Mouse (Mus musculus) midbrain, embryonic 13.5 days (tissue): ENCODE measurements around the gene Sema3f. TPM values are rescaled to one million over a fixed set of nuclear protein-coding genes. Genes with fewer than 3 reads are reported as not detected.

ENCODE experiments used
- ATAC-seq: fragments of 200-750 bp; cut with Nextera tagmentation; 2 replicates; pipeline ENCODE4 v1.8.0; 2017; ENCODE audit warnings: mild to moderate bottlenecking, moderate TSS enrichment, moderate library complexity
- H3K27ac ChIP-seq: fragments of 300-500 bp; sonication (generic); 2 replicates; pipeline ENCODE4 v1.5.1; 2015; ENCODE audit warnings: inconsistent platforms, mild to moderate bottlenecking, moderate library complexity
- H3K27me3 ChIP-seq: fragments of 300-500 bp; sonication (generic); 2 replicates; pipeline ENCODE4 v1.6.1; 2015; ENCODE audit warnings: mild to moderate bottlenecking, inconsistent platforms
- H3K36me3 ChIP-seq: fragments of 300-500 bp; sonication (generic); 2 replicates; pipeline ENCODE4 v1.6.1; 2015; ENCODE audit warnings: mild to moderate bottlenecking, inconsistent platforms
- H3K4me1 ChIP-seq: fragments of 300-500 bp; sonication (generic); replicated peaks from 2 replicates; pipeline ENCODE4 v1.6.1; 2015; ENCODE audit warnings: inconsistent platforms
- H3K4me2 ChIP-seq: fragments of 300-500 bp; sonication (generic); replicated peaks from 2 replicates; pipeline ENCODE4 v1.6.1; 2015; ENCODE audit warnings: moderate library complexity, mild to moderate bottlenecking, inconsistent platforms
- H3K4me3 ChIP-seq: fragments of 300-500 bp; sonication (generic); replicated peaks from 2 replicates; pipeline ENCODE4 v1.5.1; 2015; ENCODE audit warnings: mild to moderate bottlenecking, inconsistent platforms
- H3K9ac ChIP-seq: fragments of 300-500 bp; sonication (generic); replicated peaks from 2 replicates; pipeline ENCODE4 v1.6.1; 2015; ENCODE audit warnings: mild to moderate bottlenecking, inconsistent platforms
- H3K9me3 ChIP-seq: fragments of 300-500 bp; sonication (generic); 2 replicates; pipeline ENCODE4 v1.6.1; 2016; ENCODE audit warnings: mild to moderate bottlenecking, inconsistent platforms
- WGBS: fragments of 180-500 bp; shearing (Covaris S2); methylation state at CpG from one replicate; pipeline ENCODE4 v1.1.7; 2015; 5-methylcytosine and 5-hydroxymethylcytosine counted together
- polyA plus RNA-seq: library from polyadenylated mRNA; unstranded; fragments of >200 nt; fragmentation: Nextera tagmentation; extraction: Ambion mirVana; gene quantifications from 2 replicates; pipeline ENCODE4 v1.2.1, GENCODE M21; 2015

The Sema3f gene
- polyA plus RNA-seq, 1 experiment from 2014 or later: 24.6 TPM

GRCm38 (mm10) chr9:107650708-107651481 is 59.4 kb downstream of the Sema3f start:
- Histone ChIP-seq H3K4me2 (no peak overlapping the region), H3K9ac (no peak overlapping the region), H3K27me3 (no peaks in the 10 kb centered on the region), H3K9me3 (no peaks in the 10 kb centered on the region), H3K4me3 (no peak overlapping the region), H3K36me3 (no peaks in the 10 kb centered on the region), H3K4me1 (peaks cover 20% of the 10 kb centered on the region), H3K27ac (peak overlapping the region; percentile 61)
- ATAC-seq: peak; percentile 83
- WGBS: 31% methylated on average over 12 of the region's 12 CpGs

- no peak overlapping the region for H3K9ac ChIP-seq
- no peaks in the 10 kb centered on the region for H3K9me3 ChIP-seq
- no peaks in the 10 kb centered on the region for H3K36me3 ChIP-seq
- no peak overlapping the region for H3K4me3 ChIP-seq
- WGBS: 74% methylated on average over 7 of the region's 7 CpGs
- no peak overlapping the region for H3K4me2 ChIP-seq
- H3K27ac ChIP-seq: peak overlapping the region; percentile 54
- no peak for ATAC-seq
- peaks cover 20% of the 10 kb centered on the region for H3K4me1 ChIP-seq
- H3K27me3 ChIP-seq: no peaks in the 10 kb centered on the region
Observed at GRCm38 (mm10) chr9:107650225-107650624, 60.0 kb downstream of the Sema3f start.

GRCm38 (mm10) chr9:107648767-107649166 is 61.5 kb downstream of the Sema3f start:
- H3K27me3 ChIP-seq: no peaks in the 10 kb centered on the region
- no peak for ATAC-seq
- no peak overlapping the region for H3K27ac ChIP-seq
- 80% methylated on average over 3 of the region's 3 CpGs for WGBS
- no peaks in the 10 kb centered on the region for H3K36me3 ChIP-seq
- H3K4me2 ChIP-seq: no peak overlapping the region
- H3K4me1 ChIP-seq: peaks cover 33% of the 10 kb centered on the region
- no peak overlapping the region for H3K9ac ChIP-seq
- no peak overlapping the region for H3K4me3 ChIP-seq
- H3K9me3 ChIP-seq: no peaks in the 10 kb centered on the region

GRCm38 (mm10) chr9:107646975-107647374 is 63.3 kb downstream of the Sema3f start:
- 80% methylated on average over 6 of the region's 6 CpGs for WGBS
- no peak for ATAC-seq
- Histone ChIP-seq H3K4me2 (no peak overlapping the region), H3K9me3 (no peaks in the 10 kb centered on the region), H3K9ac (no peak overlapping the region), H3K4me3 (no peak overlapping the region), H3K27me3 (no peaks in the 10 kb centered on the region), H3K27ac (no peak overlapping the region), H3K4me1 (peaks cover 34% of the 10 kb centered on the region), H3K36me3 (no peaks in the 10 kb centered on the region)

GRCm38 (mm10) chr9:107645577-107645976 is 64.7 kb downstream of the Sema3f start:
- H3K27me3 ChIP-seq: no peaks in the 10 kb centered on the region
- no peak overlapping the region for H3K9ac ChIP-seq
- H3K27ac ChIP-seq: no peak overlapping the region
- no peak overlapping the region for H3K4me2 ChIP-seq
- H3K4me3 ChIP-seq: no peak overlapping the region
- no peaks in the 10 kb centered on the region for H3K36me3 ChIP-seq
- no peaks in the 10 kb centered on the region for H3K9me3 ChIP-seq
- ATAC-seq: peak; percentile 81
- peaks cover 39% of the 10 kb centered on the region for H3K4me1 ChIP-seq
- WGBS: 10% methylated on average over 5 of the region's 5 CpGs

GRCm38 (mm10) chr9:107645153-107645510 is 65.1 kb downstream of the Sema3f start:
- 59% methylated on average over 7 of the region's 7 CpGs for WGBS
- no peaks in the 10 kb centered on the region for H3K27me3 ChIP-seq
- H3K4me2 ChIP-seq: peak overlapping the region; percentile 58; the same call in 1 of the 2 replicates
- peak; percentile 17 for ATAC-seq
- peaks cover 38% of the 10 kb centered on the region for H3K4me1 ChIP-seq
- no peak overlapping the region for H3K4me3 ChIP-seq
- H3K9ac ChIP-seq: peak overlapping the region; percentile 63; the same call in 1 of the 2 replicates
- H3K36me3 ChIP-seq: no peaks in the 10 kb centered on the region
- no peak overlapping the region for H3K27ac ChIP-seq
- no peaks in the 10 kb centered on the region for H3K9me3 ChIP-seq

GRCm38 (mm10) chr9:107644495-107645152 is 65.7 kb downstream of the Sema3f start:
- Histone ChIP-seq H3K27me3 (no peaks in the 10 kb centered on the region), H3K4me3 (peak overlapping the region; percentile 38), H3K9ac (peak overlapping the region; percentile 63), H3K4me2 (peak overlapping the region; percentile 58), H3K36me3 (no peaks in the 10 kb centered on the region), H3K27ac (peak overlapping the region; percentile 45; the same call in 1 of the 2 replicates), H3K4me1 (peaks cover 36% of the 10 kb centered on the region), H3K9me3 (no peaks in the 10 kb centered on the region)
- 5% methylated on average over 35 of the region's 35 CpGs for WGBS
- ATAC-seq: peak; percentile 76

- H3K27me3 ChIP-seq: no peaks in the 10 kb centered on the region
- no peak for ATAC-seq
- H3K9ac ChIP-seq: peak overlapping the region; percentile 63; the same call in 1 of the 2 replicates
- peak overlapping the region; percentile 38; the same call in 1 of the 2 replicates for H3K4me3 ChIP-seq
- H3K4me1 ChIP-seq: peaks cover 36% of the 10 kb centered on the region
- WGBS: 95% methylated on average over 13 of the region's 13 CpGs
- no peaks in the 10 kb centered on the region for H3K9me3 ChIP-seq
- no peak overlapping the region for H3K27ac ChIP-seq
- no peaks in the 10 kb centered on the region for H3K36me3 ChIP-seq
- peak overlapping the region; percentile 58 for H3K4me2 ChIP-seq
Observed at GRCm38 (mm10) chr9:107643544-107644214, 66.6 kb downstream of the Sema3f start.

GRCm38 (mm10) chr9:107641666-107642065 is 68.6 kb downstream of the Sema3f start:
- Histone ChIP-seq H3K27me3 (no peaks in the 10 kb centered on the region), H3K9me3 (no peaks in the 10 kb centered on the region), H3K27ac (peak overlapping the region; percentile 21; the same call in 1 of the 2 replicates), H3K9ac (no peak overlapping the region), H3K4me1 (peaks cover 49% of the 10 kb centered on the region), H3K4me3 (no peak overlapping the region), H3K36me3 (no peaks in the 10 kb centered on the region), H3K4me2 (no peak overlapping the region)
- ATAC-seq: no peak
- 36% methylated on average over 8 of the region's 8 CpGs for WGBS

GRCm38 (mm10) chr9:107640257-107640772 is 70.0 kb downstream of the Sema3f start:
- Histone ChIP-seq H3K27ac (no peak overlapping the region), H3K27me3 (no peaks in the 10 kb centered on the region), H3K9me3 (no peaks in the 10 kb centered on the region), H3K4me3 (no peak overlapping the region), H3K4me2 (no peak overlapping the region), H3K4me1 (peaks cover 58% of the 10 kb centered on the region), H3K9ac (no peak overlapping the region), H3K36me3 (no peaks in the 10 kb centered on the region)
- 37% methylated on average over 7 of the region's 8 CpGs for WGBS
- ATAC-seq: no peak

GRCm38 (mm10) chr9:107637070-107637469 is 73.2 kb downstream of the Sema3f start:
- Histone ChIP-seq H3K27me3 (no peaks in the 10 kb centered on the region), H3K4me2 (peak overlapping the region; percentile 37), H3K4me1 (peaks cover 66% of the 10 kb centered on the region), H3K27ac (peak overlapping the region; percentile 89), H3K4me3 (no peak overlapping the region; the same call in 1 of the 2 replicates), H3K36me3 (no peaks in the 10 kb centered on the region), H3K9ac (peak overlapping the region; percentile 17), H3K9me3 (no peaks in the 10 kb centered on the region)
- 4% methylated on average over 7 of the region's 7 CpGs for WGBS
- ATAC-seq: peak; percentile 67
